Mouse (Mus musculus): ENCODE measurements at regions not wholly inside any gene's neighbourhood (a gene's known extent, or its start where the extent isn't known, plus 50 kb on each side); places are given as distances from the start of the nearest gene placed in this dataset.
"Not testable (repeated sequence)": the region's sequence is repeated elsewhere in the genome, so short reads cannot be mapped to it uniquely, and the experiment has no call there.

DNA sequence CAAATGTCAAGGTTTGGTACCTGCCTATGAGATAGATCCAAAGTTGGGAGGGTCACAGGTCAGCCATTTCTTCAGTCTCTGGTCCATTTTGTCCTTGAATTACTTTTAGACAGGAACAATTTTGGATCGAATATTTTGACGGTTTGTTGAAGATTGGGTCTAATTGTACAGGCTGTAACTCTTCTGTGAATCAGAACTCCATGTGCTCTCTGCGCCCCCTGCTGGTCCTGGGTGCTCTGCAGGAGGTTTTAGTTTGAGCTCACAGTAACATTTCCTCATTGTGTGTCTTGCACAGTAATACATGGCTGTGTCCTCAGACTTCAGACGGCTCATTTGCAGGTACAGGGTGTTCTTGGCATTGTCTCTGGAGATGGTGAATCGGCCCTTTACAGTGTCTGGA, 158.1 kb downstream of the Adam6a start:
- not testable (repeated sequence) for DNase-seq

DNA sequence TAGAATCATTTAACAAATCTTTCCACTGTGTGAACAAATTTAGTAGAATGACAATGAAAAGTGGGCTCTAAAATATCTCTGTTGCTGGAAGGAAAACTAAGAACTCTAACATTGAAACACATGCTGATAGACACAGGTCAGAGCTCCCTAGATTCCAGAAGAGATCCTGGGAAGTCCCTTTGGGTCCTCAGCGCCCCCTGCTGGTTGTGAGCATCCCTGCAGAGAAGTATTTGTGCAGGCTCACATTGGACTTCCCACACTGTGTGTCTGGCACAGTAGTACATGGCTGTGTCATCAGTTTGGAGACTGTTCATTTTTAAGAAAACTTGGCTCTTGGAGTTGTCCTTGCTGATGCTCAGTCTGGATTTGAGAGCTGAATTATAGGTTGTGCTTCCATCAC, 172.7 kb downstream of the Adam6a start:
- not testable (repeated sequence) for DNase-seq

DNA sequence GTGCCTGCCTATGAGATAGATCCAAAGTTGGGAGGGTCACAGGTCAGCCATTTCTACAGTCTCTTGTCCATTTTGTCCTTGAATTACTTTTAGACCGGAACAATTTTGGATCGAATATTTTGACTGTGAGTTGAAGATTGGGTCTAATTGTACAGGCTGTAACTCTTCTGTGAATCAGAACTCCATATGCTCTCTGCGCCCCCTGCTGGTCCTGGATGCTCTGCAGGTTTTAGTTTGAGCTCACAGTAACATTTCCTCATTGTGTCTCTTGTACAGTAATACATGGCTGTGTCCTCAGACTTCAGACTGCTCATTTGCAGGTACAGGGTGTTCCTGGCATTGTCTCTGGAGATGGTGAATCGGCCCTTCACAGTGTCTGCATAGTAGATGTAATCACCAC, 192.1 kb downstream of the Adam6a start:
- no peak for DNase-seq

DNA sequence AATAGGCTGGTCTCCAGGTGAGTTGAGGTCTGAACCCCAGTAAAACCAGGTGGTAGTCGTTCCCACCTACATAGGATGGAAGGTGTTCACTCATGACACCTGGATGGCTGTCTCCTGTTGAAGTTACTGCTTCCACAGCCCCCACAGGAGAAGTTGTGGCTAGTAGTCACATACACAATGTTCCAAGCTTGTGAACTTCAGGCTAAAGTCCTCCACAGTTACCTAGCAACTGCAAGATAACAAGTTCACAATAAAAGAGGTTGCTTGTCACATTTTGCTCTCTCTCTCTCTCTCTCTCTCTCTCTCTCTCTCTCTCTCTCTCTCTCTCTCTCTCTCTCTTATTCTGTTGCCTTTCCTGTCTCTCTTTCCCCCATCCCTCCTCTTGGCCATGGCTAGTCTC, 202.6 kb downstream of the Adam6a start:
- no peak for DNase-seq

DNA sequence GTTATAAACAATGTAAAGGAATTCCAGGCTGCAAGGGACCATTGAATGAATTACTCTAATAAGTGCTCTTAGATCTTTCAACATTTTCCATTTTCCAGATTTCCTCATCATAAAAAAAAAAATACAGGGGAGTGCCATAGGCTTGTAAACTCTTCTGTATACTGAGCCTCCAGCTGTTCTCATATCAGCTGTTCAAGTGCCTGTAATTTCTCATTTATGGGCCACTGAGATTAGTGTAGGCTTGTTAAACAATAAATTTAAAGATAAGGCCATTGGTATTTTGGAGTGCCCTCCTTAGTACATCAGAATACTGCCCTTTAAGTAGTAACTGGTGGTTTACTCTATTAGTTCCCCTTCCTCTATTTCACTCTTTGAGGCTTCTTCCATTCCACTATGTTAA, 204.3 kb downstream of the Adam6a start:
- no peak for DNase-seq

DNA sequence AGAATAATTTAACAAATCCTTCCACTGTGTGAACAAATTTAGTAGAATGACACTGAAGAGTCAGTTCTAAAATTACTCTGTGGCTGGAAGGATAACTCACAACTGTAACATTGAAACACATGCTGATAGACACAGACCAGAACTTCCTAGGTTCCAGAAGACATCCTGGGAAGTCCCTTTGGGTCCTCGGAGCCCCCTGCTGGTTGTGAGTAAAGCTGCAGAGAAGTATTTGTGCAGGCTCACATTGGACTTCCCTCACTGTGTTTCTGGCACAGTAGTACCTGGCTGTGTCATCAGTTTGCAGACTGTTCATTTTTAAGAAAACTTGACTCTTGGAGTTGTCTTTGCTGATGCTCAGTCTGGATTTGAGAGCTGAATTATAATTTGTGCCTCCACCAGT, 225.9 kb downstream of the Adam6a start:
- no peak for DNase-seq

DNA sequence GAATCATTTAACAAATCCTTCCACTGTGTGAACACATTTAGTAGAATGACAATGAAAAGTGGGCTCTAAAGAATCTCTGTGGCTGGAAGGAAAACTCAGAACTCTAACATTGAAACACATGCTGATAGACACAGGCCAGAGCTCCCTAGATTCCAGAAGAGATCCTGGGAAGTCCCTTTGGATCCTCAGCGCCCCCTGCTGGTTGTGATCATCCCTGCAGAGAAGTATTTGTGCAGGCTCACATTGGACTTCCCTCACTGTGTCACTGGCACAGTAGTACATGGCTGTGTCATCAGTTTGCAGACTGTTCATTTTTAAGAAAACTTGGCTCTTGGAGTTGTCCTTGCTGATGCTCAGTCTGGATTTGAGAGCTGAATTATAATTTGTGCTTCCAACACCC, 252.2 kb downstream of the Adam6a start:
- DNase-seq = not testable (repeated sequence)

DNA sequence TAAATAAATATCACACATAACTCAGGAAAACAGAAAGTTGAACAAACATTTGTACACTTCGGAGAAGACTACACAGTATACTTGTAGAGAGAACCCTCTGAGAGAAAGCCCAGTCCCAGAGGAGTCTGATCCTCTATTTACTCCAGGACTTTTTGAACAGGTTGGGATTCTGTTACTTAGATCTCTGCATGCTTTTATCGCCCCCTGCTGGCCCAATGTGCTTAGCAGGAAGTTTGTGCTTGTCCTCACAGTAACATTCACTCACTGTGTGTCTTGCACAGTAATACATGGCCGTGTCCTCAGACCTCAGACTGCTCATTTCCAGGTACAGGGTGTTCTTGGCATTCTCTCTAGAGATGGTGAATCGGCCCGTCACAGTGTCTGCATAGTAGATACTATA, 282.7 kb downstream of the Adam6a start:
- no peak for DNase-seq

DNA sequence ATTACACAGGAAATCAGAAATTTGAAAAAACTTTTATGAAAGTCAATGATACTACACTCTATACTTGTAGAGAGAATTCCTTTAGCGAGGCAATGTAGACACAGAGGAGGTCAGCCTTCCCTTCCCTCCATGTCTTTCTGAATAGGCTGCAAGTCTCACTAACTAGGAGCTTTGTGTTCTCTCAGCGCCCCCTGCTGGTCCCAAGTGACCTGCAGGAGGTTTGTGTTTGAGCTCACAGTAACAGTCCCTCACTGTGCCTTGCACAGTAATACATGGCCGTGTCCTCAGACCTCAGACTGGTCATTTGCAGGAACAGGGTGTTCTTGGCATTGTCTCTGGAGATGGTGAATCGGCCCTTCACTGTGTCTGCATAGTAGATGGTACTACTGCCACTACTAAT, 315.2 kb downstream of the Adam6a start:
- DNase-seq = no peak

DNA sequence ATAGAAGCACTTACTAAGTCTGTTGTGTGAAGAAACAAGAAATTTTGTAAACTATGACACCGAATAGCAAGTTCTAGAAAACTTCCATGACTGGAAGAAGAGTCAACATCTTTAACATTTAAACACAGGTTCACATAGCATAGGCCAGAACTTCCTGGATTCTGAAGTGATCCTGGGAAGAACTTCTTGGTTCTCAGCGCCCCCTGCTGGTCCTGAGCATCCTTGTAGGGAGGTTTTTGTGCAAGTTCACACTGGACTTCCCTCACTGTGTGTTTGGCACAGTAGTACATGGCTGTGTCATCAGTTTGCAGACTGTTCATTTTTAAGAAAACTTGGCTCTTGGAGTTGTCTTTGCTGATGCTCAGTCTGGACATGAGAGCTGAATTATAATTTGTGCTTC, 335.1 kb downstream of the Adam6a start:
- DNase-seq = no peak

DNA sequence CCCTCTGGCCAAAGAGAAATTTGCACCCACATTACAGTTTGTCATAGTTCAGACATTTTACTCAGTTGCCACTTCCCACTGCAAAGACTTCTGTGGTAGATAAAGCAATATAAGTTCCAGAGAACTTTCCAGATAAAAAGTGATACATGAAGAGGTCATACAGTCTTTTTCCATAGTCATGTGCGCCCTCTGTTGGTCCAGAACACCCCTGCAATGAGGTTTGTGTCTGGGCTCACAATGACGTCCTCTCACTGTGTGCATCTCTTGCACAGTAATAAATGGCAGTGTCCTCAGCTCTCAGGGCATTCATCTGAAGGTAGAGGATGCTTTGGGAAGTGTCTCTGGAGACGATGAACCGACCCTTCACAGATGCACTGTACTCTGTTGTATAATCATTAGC, 352.4 kb downstream of the Adam6a start:
- no peak for DNase-seq

DNA sequence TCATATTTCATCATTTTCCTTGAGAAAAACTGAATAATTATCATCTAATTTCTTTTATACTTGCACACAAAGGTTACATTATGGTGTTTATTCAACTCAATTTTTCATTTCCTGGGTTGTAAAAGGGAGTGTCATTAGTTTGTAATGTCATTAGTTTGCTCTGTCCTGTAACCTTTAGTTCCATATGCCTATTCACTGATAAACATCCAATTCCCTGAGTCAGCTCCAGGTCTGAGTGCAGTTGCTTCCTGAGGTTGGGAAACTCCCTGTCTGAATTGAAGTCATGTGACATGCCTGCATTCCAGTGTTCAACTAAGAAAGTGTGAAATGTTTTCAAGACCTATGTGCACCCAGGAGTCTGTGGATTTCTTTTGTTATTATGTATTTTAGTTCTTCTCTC, 362.8 kb downstream of the Adam6a start:
- DNase-seq = no peak

DNA sequence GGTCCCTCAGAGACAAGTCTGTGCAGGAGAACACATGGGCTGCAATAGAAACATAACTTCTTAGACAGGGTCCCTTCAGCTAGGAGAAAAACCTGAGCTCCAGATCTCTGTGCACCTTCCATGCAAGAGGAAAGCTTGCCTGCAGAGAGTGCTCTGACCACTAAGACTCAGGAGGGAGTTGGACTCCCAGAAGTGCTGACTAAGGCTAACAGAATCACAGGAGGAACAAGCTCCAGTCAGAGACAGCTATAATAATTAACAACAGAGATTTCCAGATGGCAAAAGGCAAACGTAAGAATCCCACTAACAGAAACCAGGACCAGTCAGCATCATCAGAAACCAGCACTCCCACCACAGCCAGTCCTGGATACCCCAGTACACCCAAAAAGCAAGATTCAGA, 364.0 kb downstream of the Adam6a start:
- no peak for DNase-seq

DNA sequence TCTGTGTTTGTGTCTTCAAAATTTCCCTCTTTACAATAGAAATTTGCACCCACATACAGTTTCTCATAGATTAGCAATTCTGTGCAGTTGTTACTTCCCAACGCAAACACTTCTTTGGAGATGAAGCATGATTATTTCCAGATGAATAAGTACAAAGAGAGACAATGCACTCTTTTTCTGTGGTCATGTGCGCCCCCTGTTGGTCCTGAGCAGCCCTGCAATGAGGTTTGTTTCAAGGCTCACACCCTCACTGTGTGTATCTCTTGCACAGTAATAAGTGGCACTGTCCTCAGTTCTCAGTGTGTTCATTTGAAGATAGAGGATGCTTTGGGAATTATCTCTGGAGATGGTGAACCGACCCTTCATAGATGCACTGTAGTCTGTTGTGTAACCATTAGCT, 368.1 kb downstream of the Adam6a start:
- no peak for DNase-seq

DNA sequence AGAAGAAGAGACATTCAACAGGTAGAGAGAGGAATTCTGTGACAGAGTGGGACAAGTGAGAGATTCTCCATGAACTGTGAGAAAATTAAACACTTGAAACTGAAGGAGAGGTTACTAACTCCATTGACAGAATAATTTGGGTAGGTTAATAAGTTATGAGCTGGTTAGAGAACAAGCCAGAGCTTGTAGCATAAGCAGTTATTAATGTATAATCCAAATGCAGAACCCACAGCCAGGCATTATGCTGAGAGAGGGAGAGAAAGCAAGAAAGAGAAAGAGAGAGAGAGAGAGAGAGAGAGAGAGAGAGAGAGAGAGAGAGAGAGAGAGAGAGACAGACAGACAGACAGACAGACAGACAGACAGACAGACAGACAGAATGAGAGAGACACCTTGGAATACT, 397.0 kb downstream of the Adam6a start:
- no peak for DNase-seq

DNA sequence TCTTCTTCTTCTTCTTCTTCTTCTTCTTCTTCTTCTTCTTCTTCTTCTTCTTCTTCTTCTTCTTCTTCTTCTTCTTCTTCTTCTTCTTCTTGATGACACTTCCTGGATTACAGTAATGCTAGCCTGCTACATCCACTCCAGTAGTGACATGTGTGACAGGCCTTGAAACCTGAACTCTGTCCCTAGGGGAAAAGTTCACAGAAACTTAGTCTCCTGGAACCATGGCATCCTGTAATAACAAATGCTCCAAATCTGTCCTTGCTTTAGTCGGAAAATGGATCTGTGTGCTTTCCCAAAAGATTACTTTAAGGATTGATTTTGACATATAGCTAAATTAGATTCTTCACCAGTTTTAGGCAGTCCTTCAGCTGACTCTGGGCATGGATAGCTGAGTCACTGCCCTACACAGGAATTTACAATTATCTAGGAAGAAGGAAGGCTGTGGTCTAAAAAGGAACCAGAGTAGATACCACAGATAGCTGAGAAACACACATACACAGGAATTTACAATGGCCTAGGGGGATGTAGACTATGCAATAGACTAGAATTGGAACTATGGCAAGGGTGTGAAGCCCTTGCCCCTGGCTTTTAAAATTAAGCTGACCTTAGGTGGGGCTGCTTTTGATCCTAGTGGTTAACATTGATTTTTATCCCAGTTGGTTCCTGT, 400.1 kb downstream of the Adam6a start:
- DNase-seq = not testable (repeated sequence)

DNA sequence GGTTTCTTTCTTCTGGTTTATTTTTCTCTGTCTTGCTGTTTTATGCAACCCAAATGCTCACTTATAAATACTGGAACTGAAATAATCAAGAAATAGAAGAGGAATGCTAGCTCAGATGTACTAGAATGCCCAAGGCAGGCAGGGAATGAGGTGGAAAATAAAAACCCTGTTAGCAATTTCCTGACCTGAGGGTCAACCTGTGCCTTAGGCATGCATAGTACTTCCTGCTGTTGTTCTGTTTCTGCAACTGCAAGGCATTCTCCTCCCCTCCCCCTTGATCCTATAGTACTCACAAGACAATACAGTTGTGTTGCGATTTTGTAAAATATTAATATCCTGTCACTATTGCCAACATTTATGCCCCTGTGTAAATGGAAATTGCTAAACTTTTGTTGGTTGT, 402.1 kb downstream of the Adam6a start:
- not testable (repeated sequence) for DNase-seq

DNA sequence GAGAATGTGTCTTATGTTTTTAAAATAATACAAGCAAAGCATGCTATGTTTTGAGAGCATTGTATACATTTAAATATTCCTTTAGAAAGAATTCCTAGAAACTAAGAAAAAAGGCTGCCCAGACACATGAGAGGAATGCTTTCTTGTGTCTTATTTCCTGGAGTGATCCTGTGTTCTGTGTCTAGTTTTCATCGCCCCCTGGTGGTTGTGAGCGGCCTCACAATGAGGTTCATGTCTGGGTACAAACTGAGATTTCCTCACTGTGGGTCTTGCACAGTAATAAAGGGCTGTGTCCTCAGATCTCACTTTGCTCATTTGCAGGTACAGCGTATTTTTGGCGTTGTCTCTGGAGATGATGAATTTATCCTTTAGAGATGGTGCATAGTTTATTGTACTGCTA, 404.3 kb downstream of the Adam6a start:
- not testable (repeated sequence) for DNase-seq

DNA sequence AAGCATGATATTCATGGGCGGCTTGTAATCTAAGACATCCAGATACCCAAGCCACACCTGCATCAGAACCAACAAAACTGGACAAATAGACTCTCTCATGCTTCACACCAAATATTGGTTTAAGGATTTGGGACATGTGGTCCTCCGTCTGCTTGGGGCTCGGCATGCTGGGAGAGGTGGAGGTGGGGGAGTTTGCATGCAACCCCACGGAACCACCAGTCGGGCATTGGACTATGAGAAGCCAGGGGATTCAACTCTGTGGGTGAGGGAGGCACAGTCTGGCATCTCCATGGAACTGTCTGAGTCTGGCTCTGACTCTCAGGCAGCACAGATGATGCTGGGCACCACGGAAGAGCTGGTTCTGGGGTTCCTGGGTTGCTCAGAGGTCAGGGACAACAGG, 430.6 kb downstream of the Adam6a start:
- DNase-seq = no peak

DNA sequence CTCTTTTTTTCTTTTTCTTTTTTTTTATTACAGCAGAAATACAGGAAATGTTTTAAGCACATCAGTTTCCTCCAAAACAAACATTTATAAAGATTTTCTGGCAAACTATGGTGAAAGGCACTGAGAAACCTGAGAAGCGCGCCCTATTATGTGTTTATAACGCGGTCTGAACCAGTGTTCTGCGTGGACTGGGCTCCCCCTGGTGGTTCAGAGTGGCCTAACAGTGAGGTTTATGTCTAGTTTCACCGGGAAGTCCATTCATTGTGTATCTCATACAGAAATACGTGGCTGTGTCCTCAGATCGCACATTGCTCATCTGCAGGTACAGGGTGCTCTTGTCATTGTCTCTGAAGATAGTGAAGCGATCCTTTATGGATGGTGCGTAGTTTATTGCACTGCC, 437.9 kb downstream of the Adam6a start:
- DNase-seq = peak; percentile 26

DNA sequence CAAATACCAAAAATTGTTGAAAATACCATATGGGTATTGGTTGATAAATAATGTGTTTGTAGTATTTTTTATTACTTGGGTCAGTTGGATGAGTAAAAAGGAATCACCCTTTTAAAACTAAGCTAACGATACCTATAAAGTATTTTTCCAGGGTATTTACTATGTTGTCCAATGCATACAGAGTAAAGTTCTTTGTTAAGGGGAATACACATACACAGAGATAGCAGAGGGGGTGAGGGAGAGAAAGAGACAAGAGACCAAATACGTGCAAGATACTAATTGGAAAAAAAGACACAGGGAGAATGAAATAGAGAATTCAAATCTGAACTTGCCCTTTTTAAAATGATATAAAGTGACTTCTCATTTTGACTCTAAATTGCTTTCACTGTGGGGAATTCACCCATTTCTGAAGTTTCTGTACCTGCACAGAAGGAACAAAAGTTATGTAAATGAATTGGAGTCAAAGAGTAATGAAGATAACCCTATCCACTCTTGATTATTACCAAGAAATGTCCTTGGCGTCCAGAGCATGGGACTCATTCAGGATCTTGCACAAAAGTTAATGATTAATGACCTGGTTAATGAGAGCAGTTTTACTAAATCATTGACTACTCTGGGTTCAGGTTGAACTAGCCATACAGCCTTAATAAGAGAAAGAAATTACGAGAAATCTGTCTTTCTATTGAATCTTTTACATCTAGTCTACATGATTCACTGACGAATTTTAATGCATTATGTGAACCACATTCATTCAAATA, 443.7 kb downstream of the Adam6a start:
- no peak for DNase-seq

DNA sequence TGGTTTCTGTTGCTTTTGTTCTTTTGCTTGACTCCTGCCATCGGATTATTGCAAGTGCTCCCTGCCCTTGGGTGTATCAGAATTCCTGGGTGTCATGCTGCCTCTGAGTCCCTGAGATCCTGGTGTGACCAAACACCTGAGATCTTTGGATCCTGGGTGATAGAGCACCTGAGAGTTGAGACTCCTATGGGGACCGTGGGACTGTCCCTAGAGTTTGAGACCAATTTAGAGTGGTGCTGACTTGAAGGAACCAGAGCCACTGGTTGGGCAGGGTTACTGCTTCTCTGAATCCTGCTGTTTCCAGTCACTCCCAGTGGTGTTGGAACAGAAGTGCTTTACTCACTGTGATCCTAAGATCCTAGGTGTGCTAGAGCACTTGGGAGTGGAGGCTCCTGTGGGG, 448.7 kb downstream of the Adam6a start:
- DNase-seq = no peak

DNA sequence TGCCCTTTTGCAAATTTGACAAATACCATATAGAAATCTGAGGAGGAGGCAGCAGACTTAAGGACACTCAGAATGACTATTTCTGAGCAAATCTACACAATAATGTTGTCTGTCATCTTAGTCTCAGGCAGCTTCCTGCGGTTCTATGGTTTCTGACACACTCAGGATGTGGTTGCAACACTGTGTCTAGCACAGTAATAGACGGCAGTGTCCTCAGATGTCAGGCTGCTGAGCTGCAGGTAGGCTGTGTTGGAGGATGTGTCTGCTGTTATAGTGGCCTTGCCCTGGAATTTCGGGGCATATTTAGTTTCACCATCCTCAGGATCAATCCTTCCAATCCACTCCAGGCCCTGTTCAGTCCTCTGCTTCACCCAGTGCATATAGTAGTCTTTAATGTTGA, 450.6 kb downstream of the Adam6a start:
- not testable (repeated sequence) for DNase-seq

DNA sequence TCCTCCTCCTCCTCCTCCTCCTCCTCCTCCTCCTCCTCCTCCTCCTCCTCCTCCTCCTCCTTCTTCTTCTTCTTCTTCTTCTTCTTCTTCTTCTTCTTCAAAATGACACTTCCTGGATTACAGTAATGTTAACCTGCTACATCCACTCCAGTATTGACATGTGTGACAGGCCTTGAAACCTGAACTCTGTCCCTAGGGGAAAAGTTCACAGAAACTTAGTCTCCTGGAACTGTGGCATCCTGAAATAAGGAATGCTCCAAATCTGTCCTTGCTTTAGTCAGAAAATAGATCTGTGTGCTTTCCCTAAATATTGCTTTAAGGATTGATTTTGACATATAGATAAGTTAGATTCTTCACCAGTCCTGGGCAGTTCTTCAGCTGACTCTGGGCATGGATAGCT, 464.8 kb downstream of the Adam6a start:
- not testable (repeated sequence) for DNase-seq

DNA sequence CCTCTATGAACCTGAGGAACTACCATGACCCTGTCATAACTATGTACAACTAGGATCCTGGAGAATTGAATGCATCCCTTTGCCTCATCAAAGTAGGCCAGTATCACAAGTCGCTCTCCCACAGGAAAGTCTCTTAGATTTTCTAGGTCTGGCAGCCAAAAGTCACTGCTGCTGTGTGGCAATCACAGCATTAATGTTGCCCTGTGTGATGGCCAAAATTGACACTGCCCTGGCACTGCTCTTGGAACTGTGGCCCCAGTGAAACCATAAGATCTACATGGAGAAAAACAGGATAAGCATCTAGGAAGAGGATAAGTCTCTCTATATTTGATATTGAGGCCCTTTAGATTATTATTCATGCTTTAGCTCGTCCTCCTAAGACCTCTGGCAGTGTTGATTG, 465.7 kb downstream of the Adam6a start:
- no peak for DNase-seq

Measured in layer of hippocampus, adult 9-11 months (tissue).